Mouse (Mus musculus): ENCODE data around the gene Mark1. TPM values are rescaled to one million over a fixed set of nuclear protein-coding genes. Genes with fewer than 3 reads are reported as not detected.

Mark1 gene
- polyA plus RNA-seq, 1 experiment = not detected

- no peak for TF ChIP-seq POLR2A (IDR thresholded peaks at IDR 0.05; ENCODE audit: insufficient read depth, low read depth, low read length)
- no peak for TF ChIP-seq CTCF (IDR thresholded peaks at IDR 0.05; ENCODE audit: insufficient read depth, low read depth, low read length)
- WGBS = 72% methylated on average over 4 of the region's 4 CpGs
- no peaks in the 10 kb centered on the region for H3K4me1 ChIP-seq (ENCODE audit: control insufficient read depth, insufficient read depth, low read length)
- no peak overlapping the region for H3K27ac ChIP-seq (ENCODE audit: insufficient read depth, low read depth, low read length)
- H3K4me3 ChIP-seq (ENCODE audit: insufficient read depth, low read depth, low read length) = no peak overlapping the region
Observed at GRCm38 (mm10) chr1:184938106-184938505, 61.3 kb downstream of the Mark1 start.

- Histone ChIP-seq H3K4me3 (ENCODE audit: insufficient read depth, low read depth, low read length) (no peak overlapping the region), H3K27ac (ENCODE audit: insufficient read depth, low read depth, low read length) (no peak overlapping the region), H3K4me1 (ENCODE audit: control insufficient read depth, insufficient read depth, low read length) (no peaks in the 10 kb centered on the region)
- 79% methylated on average over 5 of the region's 5 CpGs for WGBS
- TF ChIP-seq POLR2A (IDR thresholded peaks at IDR 0.05; ENCODE audit: insufficient read depth, low read depth, low read length) = no peak
- TF ChIP-seq CTCF (IDR thresholded peaks at IDR 0.05; ENCODE audit: insufficient read depth, low read depth, low read length) = no peak
Observed at GRCm38 (mm10) chr1:184935980-184936379, 63.4 kb downstream of the Mark1 start.

GRCm38 (mm10) chr1:184935490-184935889 lies 63.9 kb downstream of the Mark1 start:
- no peaks in the 10 kb centered on the region for H3K4me1 ChIP-seq (ENCODE audit: control insufficient read depth, insufficient read depth, low read length)
- TF ChIP-seq POLR2A (IDR thresholded peaks at IDR 0.05; ENCODE audit: insufficient read depth, low read depth, low read length) = no peak
- TF ChIP-seq CTCF (IDR thresholded peaks at IDR 0.05; ENCODE audit: insufficient read depth, low read depth, low read length) = no peak
- WGBS = 55% methylated on average over 6 of the region's 6 CpGs
- no peak overlapping the region for H3K4me3 ChIP-seq (ENCODE audit: insufficient read depth, low read depth, low read length)
- H3K27ac ChIP-seq (ENCODE audit: insufficient read depth, low read depth, low read length) = no peak overlapping the region

- no peak overlapping the region for H3K27ac ChIP-seq (ENCODE audit: insufficient read depth, low read depth, low read length)
- H3K4me3 ChIP-seq (ENCODE audit: insufficient read depth, low read depth, low read length) = no peak overlapping the region
- no peaks in the 10 kb centered on the region for H3K4me1 ChIP-seq (ENCODE audit: control insufficient read depth, insufficient read depth, low read length)
- 91% methylated on average over 6 of the region's 6 CpGs for WGBS
- TF ChIP-seq POLR2A (IDR thresholded peaks at IDR 0.05; ENCODE audit: insufficient read depth, low read depth, low read length) = no peak
- no peak for TF ChIP-seq CTCF (IDR thresholded peaks at IDR 0.05; ENCODE audit: insufficient read depth, low read depth, low read length)
Observed at GRCm38 (mm10) chr1:184931097-184931496, 68.3 kb downstream of the Mark1 start.

GRCm38 (mm10) chr1:184928382-184928781 lies 71.0 kb downstream of the Mark1 start:
- H3K4me3 ChIP-seq (ENCODE audit: insufficient read depth, low read depth, low read length) = no peak overlapping the region
- 89% methylated on average over 1 of the region's 1 CpGs for WGBS
- no peak overlapping the region for H3K27ac ChIP-seq (ENCODE audit: insufficient read depth, low read depth, low read length)
- H3K4me1 ChIP-seq (ENCODE audit: control insufficient read depth, insufficient read depth, low read length) = no peaks in the 10 kb centered on the region
- no peak for TF ChIP-seq CTCF (IDR thresholded peaks at IDR 0.05; ENCODE audit: insufficient read depth, low read depth, low read length)
- no peak for TF ChIP-seq POLR2A (IDR thresholded peaks at IDR 0.05; ENCODE audit: insufficient read depth, low read depth, low read length)

- H3K27ac ChIP-seq (ENCODE audit: insufficient read depth, low read depth, low read length) = no peak overlapping the region
- H3K4me1 ChIP-seq (ENCODE audit: control insufficient read depth, insufficient read depth, low read length) = no peaks in the 10 kb centered on the region
- TF ChIP-seq POLR2A (IDR thresholded peaks at IDR 0.05; ENCODE audit: insufficient read depth, low read depth, low read length) (no peak), CTCF (IDR thresholded peaks at IDR 0.05; ENCODE audit: insufficient read depth, low read depth, low read length) (no peak)
- H3K4me3 ChIP-seq (ENCODE audit: insufficient read depth, low read depth, low read length) = no peak overlapping the region
- 97% methylated on average over 1 of the region's 1 CpGs for WGBS
Observed at GRCm38 (mm10) chr1:184927911-184928310, 71.5 kb downstream of the Mark1 start.

- H3K4me3 ChIP-seq (ENCODE audit: insufficient read depth, low read depth, low read length) = no peak overlapping the region
- no peak for TF ChIP-seq POLR2A (IDR thresholded peaks at IDR 0.05; ENCODE audit: insufficient read depth, low read depth, low read length)
- no peak for TF ChIP-seq CTCF (IDR thresholded peaks at IDR 0.05; ENCODE audit: insufficient read depth, low read depth, low read length)
- H3K27ac ChIP-seq (ENCODE audit: insufficient read depth, low read depth, low read length) = no peak overlapping the region
- WGBS = 67% methylated on average over 13 of the region's 13 CpGs
- H3K4me1 ChIP-seq (ENCODE audit: control insufficient read depth, insufficient read depth, low read length) = peaks cover 8% of the 10 kb centered on the region
Observed at GRCm38 (mm10) chr1:184922824-184923223, 76.5 kb downstream of the Mark1 start.

GRCm38 (mm10) chr1:184920057-184920456 lies 79.3 kb downstream of the Mark1 start:
- 46% methylated on average over 5 of the region's 5 CpGs for WGBS
- TF ChIP-seq POLR2A (IDR thresholded peaks at IDR 0.05; ENCODE audit: insufficient read depth, low read depth, low read length) = no peak
- no peak for TF ChIP-seq CTCF (IDR thresholded peaks at IDR 0.05; ENCODE audit: insufficient read depth, low read depth, low read length)
- Histone ChIP-seq H3K27ac (ENCODE audit: insufficient read depth, low read depth, low read length) (no peak overlapping the region), H3K4me3 (ENCODE audit: insufficient read depth, low read depth, low read length) (no peak overlapping the region), H3K4me1 (ENCODE audit: control insufficient read depth, insufficient read depth, low read length) (peaks cover 8% of the 10 kb centered on the region)

GRCm38 (mm10) chr1:184918227-184918888 lies 81.0 kb downstream of the Mark1 start:
- Histone ChIP-seq H3K27ac (ENCODE audit: insufficient read depth, low read depth, low read length) (no peak overlapping the region), H3K4me3 (ENCODE audit: insufficient read depth, low read depth, low read length) (no peak overlapping the region), H3K4me1 (ENCODE audit: control insufficient read depth, insufficient read depth, low read length) (peaks cover 8% of the 10 kb centered on the region)
- TF ChIP-seq POLR2A (IDR thresholded peaks at IDR 0.05; ENCODE audit: insufficient read depth, low read depth, low read length) = no peak
- TF ChIP-seq CTCF (IDR thresholded peaks at IDR 0.05; ENCODE audit: insufficient read depth, low read depth, low read length) = no peak
- WGBS = 79% methylated on average over 5 of the region's 5 CpGs

Data from olfactory bulb, adult 2 months (tissue).